Mouse (Mus musculus) E14TG2a.4 (cell line): ENCODE measurements around the gene Hist1h1a.

Source experiments
- H3K27me3 ChIP-seq: 2 replicates; pipeline ENCODE4 v1.6.1; 2014; ENCODE audit warnings: low read length, control low read depth; ENCODE audit not compliant: insufficient read depth
- H3K36me3 ChIP-seq: 2 replicates; pipeline ENCODE4 v1.6.1; 2014; ENCODE audit warnings: low read length, control low read depth; ENCODE audit not compliant: insufficient read depth
- H3K4me1 ChIP-seq: replicated peaks from 2 replicates; pipeline ENCODE4 v1.6.1; 2014; ENCODE audit warnings: low read depth, low read length, control low read depth
- H3K4me3 ChIP-seq: replicated peaks from 2 replicates; pipeline ENCODE4 v1.5.1; 2014; ENCODE audit warnings: mild to moderate bottlenecking, low read length
- H3K9me3 ChIP-seq: 2 replicates; pipeline ENCODE4 v1.6.1; 2014; ENCODE audit warnings: low read length, control low read depth
- CTCF ChIP-seq: conservative IDR thresholded peaks from 2 replicates; pipeline ENCODE4 v1.5.1; 2014; ENCODE audit warnings: low read length
- NANOG ChIP-seq: IDR thresholded peaks from 2 replicates; pipeline ENCODE4 v1.6.1; 2014; ENCODE audit warnings: borderline replicate concordance, low read length, mixed read lengths
- POU5F1 ChIP-seq: IDR thresholded peaks from 2 replicates; pipeline ENCODE4 v1.6.1; 2014; ENCODE audit warnings: low read length, borderline replicate concordance

Hist1h1a gene

GRCm38 (mm10) chr13:23753314-23754078, 10.0 kb upstream of the Hist1h1a start:
- peaks cover 45% of the 10 kb centered on the region for H3K4me1 ChIP-seq
- H3K36me3 ChIP-seq, result no peaks in the 10 kb centered on the region
- TF ChIP-seq NANOG (no peak), POU5F1 (no peak), CTCF (no peak)
- peak overlapping the region; percentile 64; the same call in 1 of the 2 replicates for H3K4me3 ChIP-seq
- no peaks in the 10 kb centered on the region for H3K27me3 ChIP-seq
- no peaks in the 10 kb centered on the region for H3K9me3 ChIP-seq

GRCm38 (mm10) chr13:23755000-23755399, 8.5 kb upstream of the Hist1h1a start:
- TF ChIP-seq CTCF (no peak), POU5F1 (no peak), NANOG (no peak)
- no peaks in the 10 kb centered on the region for H3K27me3 ChIP-seq
- peaks cover 45% of the 10 kb centered on the region for H3K4me1 ChIP-seq
- H3K9me3 ChIP-seq, result no peaks in the 10 kb centered on the region
- H3K4me3 ChIP-seq, result no peak overlapping the region
- no peaks in the 10 kb centered on the region for H3K36me3 ChIP-seq

- Histone ChIP-seq H3K4me3 (peak within 1 kb of the TSS; percentile 59), H3K4me1 (peaks cover 39% of the 10 kb centered on the region), H3K27me3 (no peaks in the 10 kb centered on the region), H3K9me3 (no peaks in the 10 kb centered on the region), H3K36me3 (no peaks in the 10 kb centered on the region)
- TF ChIP-seq CTCF, result no peak
- no peak for TF ChIP-seq NANOG
These were observed 6.7 kb upstream of the Hist1h1a start, which contains the start of gene Hist1h4b for GRCm38 (mm10) chr13:23756790-23757189. Gene Hist1h4b (plus strand): TSS chr13:23757013.

- Histone ChIP-seq H3K4me1 (peaks cover 39% of the 10 kb centered on the region), H3K4me3 (peak overlapping the region; percentile 59), H3K36me3 (no peaks in the 10 kb centered on the region), H3K9me3 (no peaks in the 10 kb centered on the region), H3K27me3 (no peaks in the 10 kb centered on the region)
- TF ChIP-seq CTCF (no peak), NANOG (no peak), POU5F1 (no peak)
These were observed 6.2 kb upstream of the Hist1h1a start for GRCm38 (mm10) chr13:23757211-23757773.

- Histone ChIP-seq H3K27me3 (no peaks in the 10 kb centered on the region), H3K36me3 (no peaks in the 10 kb centered on the region), H3K4me3 (peak overlapping the region; percentile 59), H3K9me3 (no peaks in the 10 kb centered on the region), H3K4me1 (peaks cover 39% of the 10 kb centered on the region)
- TF ChIP-seq NANOG (no peak), POU5F1 (no peak), CTCF (no peak)
These were observed 5.5 kb upstream of the Hist1h1a start for GRCm38 (mm10) chr13:23757921-23758320.

- Histone ChIP-seq H3K36me3 (no peaks in the 10 kb centered on the region), H3K27me3 (no peaks in the 10 kb centered on the region), H3K9me3 (no peaks in the 10 kb centered on the region), H3K4me3 (0 out of 2 replicates have a peak overlapping the region, but pooled peaks have one; percentile 68), H3K4me1 (peaks cover 41% of the 10 kb centered on the region)
- TF ChIP-seq POU5F1 (no peak), CTCF (no peak), NANOG (no peak)
These were observed 4.2 kb upstream of the Hist1h1a start for GRCm38 (mm10) chr13:23759251-23759771.

GRCm38 (mm10) chr13:23759916-23760239, 3.6 kb upstream of the Hist1h1a start:
- H3K36me3 ChIP-seq, result no peaks in the 10 kb centered on the region
- no peaks in the 10 kb centered on the region for H3K27me3 ChIP-seq
- H3K9me3 ChIP-seq, result no peaks in the 10 kb centered on the region
- H3K4me3 ChIP-seq, result peak overlapping the region; percentile 68
- peaks cover 46% of the 10 kb centered on the region for H3K4me1 ChIP-seq
- 0 out of 2 replicates have a peak, but pooled peaks have one; percentile 21 for TF ChIP-seq CTCF
- no peak for TF ChIP-seq NANOG
- no peak for TF ChIP-seq POU5F1

- no peaks in the 10 kb centered on the region for H3K36me3 ChIP-seq
- TF ChIP-seq NANOG, result no peak
- TF ChIP-seq CTCF, result no peak; the same call in none of the 2 replicates
- TF ChIP-seq POU5F1, result no peak
- peak overlapping the region; percentile 68 for H3K4me3 ChIP-seq
- peaks cover 49% of the 10 kb centered on the region for H3K4me1 ChIP-seq
- H3K27me3 ChIP-seq, result no peaks in the 10 kb centered on the region
- H3K9me3 ChIP-seq, result no peaks in the 10 kb centered on the region
These were observed 3.1 kb upstream of the Hist1h1a start for GRCm38 (mm10) chr13:23760240-23760971.
